Mouse (Mus musculus) MEL (cell line): ENCODE data around the gene 4930519G04Rik.
A peak's percentile ranks its signal among the peaks of the same experiment; 100 is the strongest.

Source experiments
- CTCF ChIP-seq, 3 experiments: IDR thresholded peaks in 2 of 3; conservative IDR thresholded peaks in 1 of 3; 2 replicates each; pipeline ENCODE4 v1.5.1; 2011 to 2012; ENCODE audit warnings: low read length in 3 of 3, low read depth in 2 of 3, mild to moderate bottlenecking in 2 of 3, improper control_type of control experiment in 1 of 3, inconsistent platforms in 1 of 3, mixed read lengths in 1 of 3, moderate library complexity in 1 of 3; ENCODE audit not compliant: control insufficient read depth in 1 of 3, insufficient read depth in 1 of 3, poor library complexity in 1 of 3, severe bottlenecking in 1 of 3
- MEF2A ChIP-seq: IDR thresholded peaks from 2 replicates; pipeline ENCODE4 v1.6.1; 2014; ENCODE audit warnings: low read depth, mild to moderate bottlenecking, inconsistent platforms, low read length, improper control_type of control experiment; ENCODE audit not compliant: poor library complexity, insufficient replicate concordance, severe bottlenecking; ENCODE audit errors: extremely low read depth
- POLR2A ChIP-seq, 2 experiments: IDR thresholded peaks; 2 replicates each; pipeline ENCODE4 v1.6.1; 2011 to 2012; ENCODE audit warnings: low read length in 2 of 2, mild to moderate bottlenecking in 2 of 2, control low read depth in 1 of 2, improper control_type of control experiment in 1 of 2, low read depth in 1 of 2, moderate library complexity in 1 of 2; ENCODE audit not compliant: control insufficient read depth in 1 of 2, insufficient read depth in 1 of 2, poor library complexity in 1 of 2
- USF1 ChIP-seq: IDR thresholded peaks from 2 replicates; pipeline ENCODE4 v1.6.1; 2014; ENCODE audit warnings: low read depth, mild to moderate bottlenecking, inconsistent platforms, low read length, improper control_type of control experiment, moderate library complexity

GRCm38 (mm10) chr5:114813525-114814181 lies 39.8 kb upstream of the 4930519G04Rik start:
- no peak for TF ChIP-seq MEF2A
- no peak for TF ChIP-seq USF1
- peak; percentile 62 to 80; a peak in 3 of 4 replicates for TF ChIP-seq POLR2A (IDR thresholded peaks at IDR 0.05; ENCODE audit: control insufficient read depth in 1 of 2, insufficient read depth in 1 of 2, low read depth in 1 of 2, low read length in 2 of 2, poor library complexity in 1 of 2)
- no peak for TF ChIP-seq CTCF (IDR thresholded peaks at IDR 0.05 in 2 of 3, conservative IDR thresholded peaks at IDR 0.05 in 1 of 3; ENCODE audit: control insufficient read depth in 1 of 3, insufficient read depth in 1 of 3, low read depth in 2 of 3, low read length in 3 of 3, poor library complexity in 1 of 3, severe bottlenecking in 1 of 3)
